Mouse (Mus musculus) midbrain, embryonic 11.5 days (tissue): ENCODE measurements around the gene Ulk4. TPM values are rescaled to one million over a fixed set of nuclear protein-coding genes. Genes with fewer than 3 reads are reported as not detected.

Experiments used
- ATAC-seq: fragments of 200-750 bp; cut with Nextera tagmentation; 2 replicates; pipeline ENCODE4 v1.8.0; 2017; ENCODE audit warnings: moderate TSS enrichment, moderate library complexity; ENCODE audit not compliant: low FRiP score
- DNase-seq: peaks from one replicate; pipeline ENCODE4 v3.0.0; 2015; ENCODE audit warnings: low spot score; ENCODE audit errors: missing footprints
- H3K27ac ChIP-seq: fragments of 300-500 bp; sonication (generic); 2 replicates; pipeline ENCODE4 v1.5.1; 2014; ENCODE audit warnings: low read depth, low read length
- H3K27me3 ChIP-seq: fragments of 300-500 bp; sonication (generic); 2 replicates; pipeline ENCODE4 v1.6.1; 2014; ENCODE audit warnings: mild to moderate bottlenecking, low read length, moderate library complexity, mixed read lengths; ENCODE audit not compliant: control insufficient read depth, insufficient read depth
- H3K36me3 ChIP-seq: fragments of 300-500 bp; sonication (generic); 2 replicates; pipeline ENCODE4 v1.6.1; 2014; ENCODE audit warnings: mild to moderate bottlenecking, low read length, moderate library complexity, mixed read lengths; ENCODE audit not compliant: control insufficient read depth, insufficient read depth
- H3K4me1 ChIP-seq: fragments of 300-500 bp; sonication (generic); 2 replicates; pipeline ENCODE4 v1.6.1; 2014; ENCODE audit warnings: low read length; ENCODE audit not compliant: control insufficient read depth, insufficient read depth
- H3K4me2 ChIP-seq: fragments of 300-500 bp; sonication (generic); 2 replicates; pipeline ENCODE4 v1.6.1; 2014; ENCODE audit warnings: mild to moderate bottlenecking, moderate library complexity
- H3K4me3 ChIP-seq: fragments of 300-500 bp; sonication (generic); 2 replicates; pipeline ENCODE4 v1.5.1; 2014; ENCODE audit warnings: low read depth, low read length
- H3K9ac ChIP-seq: fragments of 300-500 bp; sonication (generic); 2 replicates; pipeline ENCODE4 v1.6.1; 2014; ENCODE audit warnings: low read length
- H3K9me3 ChIP-seq: fragments of 300-500 bp; sonication (generic); 2 replicates; pipeline ENCODE4 v1.6.1; 2016; ENCODE audit warnings: low read length; ENCODE audit not compliant: control insufficient read depth
- WGBS: fragments of 180-500 bp; shearing (Covaris S2); extraction: QIAGEN DNeasy Blood & Tissue Kit; methylation state at CpG from one replicate; pipeline ENCODE4 v1.1.7; 2014; 5-methylcytosine and 5-hydroxymethylcytosine counted together
- polyA plus RNA-seq: library from polyadenylated mRNA; unstranded; fragments of >200 nt; fragmentation: Nextera tagmentation; extraction: Ambion mirVana; gene quantifications from 2 replicates; pipeline ENCODE4 v1.2.1, GENCODE M21; 2014

The Ulk4 gene
- polyA plus RNA-seq, 1 experiment from 2014 or later, result 210 TPM

- Histone ChIP-seq H3K9me3 (no peaks in the 10 kb centered on the region), H3K9ac (no peak overlapping the region), H3K27me3 (no peaks in the 10 kb centered on the region), H3K4me3 (no peak overlapping the region), H3K4me1 (0 out of 2 replicates have a peak, but pooled peaks cover 3% of the 10 kb centered on the region), H3K27ac (no peak overlapping the region), H3K36me3 (peaks cover 13% of the 10 kb centered on the region), H3K4me2 (no peak overlapping the region)
- 86% methylated on average over 8 of the region's 8 CpGs for WGBS
- no peak for DNase-seq
- no peak for ATAC-seq
These were observed 330.9 kb downstream of the Ulk4 start for GRCm38 (mm10) chr9:120946131-120946530.

- 82% methylated on average over 3 of the region's 3 CpGs for WGBS
- Histone ChIP-seq H3K4me2 (no peak overlapping the region), H3K27me3 (no peaks in the 10 kb centered on the region), H3K27ac (no peak overlapping the region), H3K36me3 (0 out of 2 replicates have a peak, but pooled peaks cover 3% of the 10 kb centered on the region), H3K9ac (no peak overlapping the region), H3K4me3 (no peak overlapping the region), H3K4me1 (peaks cover 8% of the 10 kb centered on the region; the same call in 1 of the 2 replicates), H3K9me3 (no peaks in the 10 kb centered on the region)
- ATAC-seq (no peak), DNase-seq (no peak)
These were observed 332.8 kb downstream of the Ulk4 start for GRCm38 (mm10) chr9:120944211-120944610.

DNA sequence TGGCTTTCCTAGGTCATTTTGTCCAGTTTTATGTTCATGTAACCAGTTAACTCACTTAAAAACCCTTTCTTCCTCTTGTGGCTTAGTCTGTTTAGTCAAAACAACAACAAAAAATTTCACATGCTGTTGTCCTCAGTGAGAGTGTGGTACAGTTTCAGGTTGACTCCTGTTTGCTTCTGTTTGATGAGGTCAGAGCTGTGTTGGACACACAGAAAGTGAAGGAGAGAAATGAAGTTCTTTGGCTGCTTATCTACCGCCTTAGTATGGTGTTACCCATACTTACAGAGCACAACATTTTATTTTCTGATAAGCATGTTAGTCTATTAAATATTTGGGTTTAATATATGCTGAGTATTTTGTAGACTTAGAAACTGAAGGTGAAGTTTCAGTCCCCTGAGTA lies 333.2 kb downstream of the Ulk4 start:
- ATAC-seq, result no peak
- Histone ChIP-seq H3K4me1 (peaks cover 8% of the 10 kb centered on the region), H3K9ac (no peak overlapping the region), H3K36me3 (0 out of 2 replicates have a peak, but pooled peaks cover 3% of the 10 kb centered on the region), H3K9me3 (no peaks in the 10 kb centered on the region), H3K27ac (no peak overlapping the region), H3K4me3 (no peak overlapping the region), H3K27me3 (no peaks in the 10 kb centered on the region), H3K4me2 (no peak overlapping the region)
- 92% methylated on average over 1 of the region's 1 CpGs for WGBS
- DNase-seq, result no peak

- Histone ChIP-seq H3K9ac (no peak overlapping the region), H3K27ac (no peak overlapping the region), H3K4me3 (no peak overlapping the region), H3K4me2 (no peak overlapping the region), H3K36me3 (0 out of 2 replicates have a peak, but pooled peaks cover 6% of the 10 kb centered on the region), H3K27me3 (no peaks in the 10 kb centered on the region), H3K4me1 (peaks cover 32% of the 10 kb centered on the region), H3K9me3 (no peaks in the 10 kb centered on the region)
- WGBS, result 83% methylated on average over 3 of the region's 3 CpGs
- ATAC-seq, result no peak
- no peak for DNase-seq
These were observed 336.1 kb downstream of the Ulk4 start for GRCm38 (mm10) chr9:120940858-120941257.

DNA sequence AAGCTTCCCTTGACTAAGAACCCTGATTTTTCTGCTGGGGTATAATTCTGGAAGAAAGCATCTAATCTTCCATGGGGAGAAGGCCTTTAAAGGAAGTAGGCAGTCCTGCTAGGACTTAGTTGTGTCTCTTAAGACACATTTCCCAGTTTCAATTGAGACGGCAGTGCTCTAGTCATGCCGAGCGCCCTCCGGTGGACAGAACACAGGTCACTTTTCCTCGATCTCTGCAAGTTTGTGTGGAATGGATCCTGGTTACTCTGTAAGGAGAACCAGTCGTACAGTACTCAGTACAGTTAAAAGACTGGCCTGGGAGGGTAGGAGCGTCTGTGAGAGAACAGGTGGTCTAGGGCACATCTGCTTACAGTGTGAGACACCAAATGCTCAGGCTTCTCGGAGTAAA lies 340.6 kb downstream of the Ulk4 start:
- Histone ChIP-seq H3K27me3 (no peaks in the 10 kb centered on the region), H3K27ac (no peak overlapping the region), H3K36me3 (0 out of 2 replicates have a peak, but pooled peaks cover 6% of the 10 kb centered on the region), H3K4me2 (peak overlapping the region; percentile 91), H3K9me3 (no peaks in the 10 kb centered on the region), H3K4me3 (peak overlapping the region; percentile 95), H3K4me1 (peaks cover 43% of the 10 kb centered on the region), H3K9ac (no peak overlapping the region; the same call in 1 of the 2 replicates)
- WGBS, result 33% methylated on average over 8 of the region's 8 CpGs
- DNase-seq (peak; percentile 95), ATAC-seq (no peak)

GRCm38 (mm10) chr9:120935634-120935922 lies 341.4 kb downstream of the Ulk4 start:
- DNase-seq (no peak), ATAC-seq (no peak)
- WGBS, result 26% methylated on average over 4 of the region's 4 CpGs
- H3K36me3 ChIP-seq, result 0 out of 2 replicates have a peak, but pooled peaks cover 6% of the 10 kb centered on the region
- H3K27me3 ChIP-seq, result no peaks in the 10 kb centered on the region
- H3K9me3 ChIP-seq, result no peaks in the 10 kb centered on the region
- no peak overlapping the region for H3K27ac ChIP-seq
- H3K4me1 ChIP-seq, result peaks cover 39% of the 10 kb centered on the region
- peak overlapping the region; percentile 91 for H3K4me2 ChIP-seq
- peak overlapping the region; percentile 95 for H3K4me3 ChIP-seq
- peak overlapping the region; percentile 85; the same call in 1 of the 2 replicates for H3K9ac ChIP-seq

DNA sequence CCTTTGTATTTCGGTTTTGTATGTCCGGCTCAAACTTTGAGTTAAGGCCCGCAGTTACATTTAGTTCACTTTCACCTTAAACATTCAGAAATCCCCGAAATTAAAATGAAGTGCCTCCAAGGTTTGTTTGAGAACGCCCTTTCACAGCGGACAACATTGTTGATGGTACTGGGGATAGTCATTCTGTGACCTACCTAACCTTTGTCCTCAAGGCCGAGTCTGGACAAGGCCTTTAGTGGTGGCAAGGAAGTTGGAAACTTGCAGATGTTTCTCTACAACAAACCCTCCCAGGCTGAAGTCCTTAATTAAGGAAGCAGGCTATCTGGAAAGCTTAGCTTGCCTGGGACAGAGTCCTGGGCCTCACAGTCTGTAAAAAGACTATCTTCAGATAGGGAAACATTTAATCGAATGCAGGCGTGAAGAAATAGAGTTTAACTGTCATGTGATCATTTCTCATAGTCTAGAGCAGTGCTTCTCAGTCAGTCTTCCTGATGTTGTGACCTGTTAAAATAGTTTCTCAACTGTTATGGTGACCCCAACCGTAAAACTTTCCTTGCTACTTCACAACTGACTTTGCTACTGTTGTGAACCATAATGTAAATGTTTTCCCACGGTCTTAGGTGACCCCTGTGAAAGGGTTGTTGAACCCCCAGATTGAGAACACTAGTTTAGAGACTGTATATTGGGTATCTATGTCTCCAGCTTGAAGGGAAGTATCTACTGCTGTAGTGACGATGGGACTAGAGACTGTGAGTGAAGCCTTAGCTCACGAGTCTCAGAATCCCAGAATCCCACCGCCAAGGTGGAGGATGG lies 342.0 kb downstream of the Ulk4 start:
- H3K4me2 ChIP-seq, result peak overlapping the region; percentile 91
- peak overlapping the region; percentile 85 for H3K9ac ChIP-seq
- 0 out of 2 replicates have a peak, but pooled peaks cover 5% of the 10 kb centered on the region for H3K36me3 ChIP-seq
- peak overlapping the region; percentile 89 for H3K27ac ChIP-seq
- H3K27me3 ChIP-seq, result no peaks in the 10 kb centered on the region
- ATAC-seq, result no peak
- WGBS, result 12% methylated on average over 14 of the region's 14 CpGs
- no peaks in the 10 kb centered on the region for H3K9me3 ChIP-seq
- peak; percentile 88 for DNase-seq
- H3K4me3 ChIP-seq, result peak overlapping the region; percentile 95
- peaks cover 43% of the 10 kb centered on the region for H3K4me1 ChIP-seq

GRCm38 (mm10) chr9:120933886-120934758 lies 342.9 kb downstream of the Ulk4 start:
- Histone ChIP-seq H3K9ac (peak overlapping the region; percentile 85), H3K4me2 (peak overlapping the region; percentile 91), H3K4me1 (peaks cover 46% of the 10 kb centered on the region), H3K27me3 (no peaks in the 10 kb centered on the region), H3K36me3 (0 out of 2 replicates have a peak, but pooled peaks cover 3% of the 10 kb centered on the region), H3K9me3 (no peaks in the 10 kb centered on the region), H3K4me3 (peak overlapping the region; percentile 95), H3K27ac (peak overlapping the region; percentile 89)
- ATAC-seq (peak; percentile 74), DNase-seq (peak; percentile 98)
- WGBS, result under 1% methylated on average over 53 of the region's 57 CpGs

DNA sequence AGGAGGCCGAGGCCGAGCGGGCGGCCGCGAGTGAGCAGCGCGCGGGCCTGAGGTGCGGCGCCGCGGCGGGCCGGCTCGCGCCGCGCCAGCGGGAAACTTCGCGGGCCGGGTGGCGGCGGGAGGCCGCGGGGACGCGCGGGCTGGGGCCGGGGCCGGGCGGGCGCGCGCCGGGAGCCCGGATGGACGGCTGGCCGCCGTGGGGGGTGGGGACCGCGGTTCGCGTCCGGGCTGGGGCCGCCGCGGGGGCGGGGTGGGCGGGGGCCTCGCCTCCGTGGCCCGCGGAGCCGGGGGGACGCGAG lies 343.5 kb downstream of the Ulk4 start:
- H3K4me3 ChIP-seq, result peak overlapping the region; percentile 95
- H3K4me1 ChIP-seq, result peaks cover 44% of the 10 kb centered on the region
- WGBS, result under 1% methylated on average over 31 of the region's 58 CpGs
- H3K36me3 ChIP-seq, result 0 out of 2 replicates have a peak, but pooled peaks cover 3% of the 10 kb centered on the region
- no peaks in the 10 kb centered on the region for H3K27me3 ChIP-seq
- peak overlapping the region; percentile 89 for H3K27ac ChIP-seq
- no peaks in the 10 kb centered on the region for H3K9me3 ChIP-seq
- ATAC-seq (no peak), DNase-seq (no peak)
- H3K4me2 ChIP-seq, result peak overlapping the region; percentile 91; the same call in 1 of the 2 replicates
- H3K9ac ChIP-seq, result peak overlapping the region; percentile 85
